In genomic region chr6:86371950-86372516, GRCm38 (mm10) we compare ENCODE assay signal across 8 mouse cellular contexts. TPM values are rescaled to one million over a fixed set of nuclear protein-coding genes. Genes with fewer than 3 reads are reported as not detected.
DNase-seq lines count a peak whose midpoint lies in the region; ATAC-seq lines count a peak whose summit lies in the region.

No protein-coding gene starts in this region.

- 6% methylated on average over 12 of the region's 12 CpGs for WGBS in embryonic facial prominence, embryonic 14.5 days
- 3% methylated on average over 12 of the region's 12 CpGs for WGBS in liver, embryonic 11.5 days

- H3K4me3 ChIP-seq in erythroblast, embryonic 14.5 days (replicated peaks) = peak overlapping the region; percentile 79
- H3K4me3 ChIP-seq in embryonic facial prominence, embryonic 14.5 days (ENCODE audit: low read depth, low read length) = peak overlapping the region; percentile 83
- peak overlapping the region; percentile 91 for H3K4me3 ChIP-seq in liver, embryonic 11.5 days (ENCODE audit: low read depth, low read length)

- peak overlapping the region; percentile 94 for H3K9ac ChIP-seq in embryonic facial prominence, embryonic 14.5 days (ENCODE audit: low read depth, low read length)
- peak overlapping the region; percentile 94 for H3K9ac ChIP-seq in liver, embryonic 11.5 days (ENCODE audit: low read depth, low read length)

- no peak for ATAC-seq in erythroblast, adult 5-6 weeks (replicated peaks; ENCODE audit: low FRiP score, poor library complexity, severe bottlenecking)
- ATAC-seq in embryonic facial prominence, embryonic 14.5 days (ENCODE audit: low read depth) = no peak
- no peak for ATAC-seq in liver, embryonic 11.5 days (replicated peaks; ENCODE audit: low FRiP score)

- peak overlapping the region; percentile 90 for H3K4me2 ChIP-seq in embryonic facial prominence, embryonic 14.5 days (ENCODE audit: low read depth, low read length)
- H3K4me2 ChIP-seq in liver, embryonic 11.5 days = peak overlapping the region; percentile 84

- H3K36me3 ChIP-seq in erythroblast, embryonic 14.5 days (ENCODE audit: control insufficient read depth) = peaks cover 45% of the 10 kb centered on the region
- peaks cover 32% of the 10 kb centered on the region for H3K36me3 ChIP-seq in embryonic facial prominence, embryonic 14.5 days (ENCODE audit: control insufficient read depth, insufficient read depth, low read length)
- peaks cover 12% of the 10 kb centered on the region; the same call in 1 of the 2 replicates for H3K36me3 ChIP-seq in liver, embryonic 11.5 days (ENCODE audit: control insufficient read depth, insufficient read depth, low read length)

- peak; percentile 40 for DNase-seq in 3T3-L1 (ENCODE audit: low read depth, low spot score)
- DNase-seq in embryonic facial prominence, embryonic 14.5 days (ENCODE audit: low spot score) = no peak
- no peak for DNase-seq in liver, embryonic 11.5 days (ENCODE audit: low spot score)
- no peak for DNase-seq in frontal cortex, postnatal 10 days (ENCODE audit: low spot score in 2 of 2)
- no peak for DNase-seq in left cerebral cortex, postnatal 14 days (ENCODE audit: low spot score in 2 of 2)
- no peak for DNase-seq in T-cell, adult 2 months (ENCODE audit: low spot score)

- intact Hi-C loops in left cerebral cortex, postnatal 14 days (cut with DNase I) = no loop called here

- H3K27me3 ChIP-seq in erythroblast, embryonic 14.5 days (ENCODE audit: control insufficient read depth) = no peaks in the 10 kb centered on the region
- no peaks in the 10 kb centered on the region for H3K27me3 ChIP-seq in embryonic facial prominence, embryonic 14.5 days (replicated peaks; ENCODE audit: control insufficient read depth, insufficient read depth, low read length)
- no peaks in the 10 kb centered on the region for H3K27me3 ChIP-seq in liver, embryonic 11.5 days (replicated peaks; ENCODE audit: control insufficient read depth, insufficient read depth, low read length)

- no peaks in the 10 kb centered on the region for H3K9me3 ChIP-seq in erythroblast, embryonic 14.5 days (ENCODE audit: control insufficient read depth, low read length)
- no peaks in the 10 kb centered on the region for H3K9me3 ChIP-seq in embryonic facial prominence, embryonic 14.5 days (ENCODE audit: control insufficient read depth, low read length)
- H3K9me3 ChIP-seq in liver, embryonic 11.5 days (ENCODE audit: control insufficient read depth, low read length) = no peaks in the 10 kb centered on the region

- H3K27ac ChIP-seq in embryonic facial prominence, embryonic 14.5 days (replicated peaks; ENCODE audit: low read depth, low read length) = no peak overlapping the region
- peak overlapping the region; percentile 91 for H3K27ac ChIP-seq in liver, embryonic 11.5 days (ENCODE audit: low read depth, low read length)

- peaks cover 38% of the 10 kb centered on the region for H3K4me1 ChIP-seq in erythroblast, embryonic 14.5 days (ENCODE audit: control insufficient read depth)
- peaks cover 14% of the 10 kb centered on the region for H3K4me1 ChIP-seq in embryonic facial prominence, embryonic 14.5 days (ENCODE audit: control insufficient read depth, insufficient read depth, low read length)
- peaks cover 19% of the 10 kb centered on the region for H3K4me1 ChIP-seq in liver, embryonic 11.5 days (replicated peaks; ENCODE audit: control insufficient read depth, insufficient read depth, low read length)

RNA-seq across cellular contexts. Expression of gene Snrpg, which starts 0.9 kb away (rescaled TPM):
- 2.2 and 3.6 TPM in 2 replicates for polyA plus RNA-seq in erythroblast, embryonic 14.5 days (2012)
- total RNA-seq in erythroblast, adult 5-6 weeks (2015; ENCODE audit: low replicate concordance) = 41.4 and 60.7 TPM in 2 replicates
- 11.2 and 26.3 TPM in 2 replicates for total RNA-seq in erythroblast, adult 5-6 weeks (2017; ENCODE audit: low replicate concordance)
- polyA plus RNA-seq in embryonic facial prominence, embryonic 14.5 days (2014; fragmentation: Nextera tagmentation; extraction: Ambion mirVana) = 561 and 600 TPM in 2 replicates
- 741 and 785 TPM in 2 replicates for polyA plus RNA-seq in liver, embryonic 11.5 days (2014; fragmentation: Nextera tagmentation; extraction: Ambion mirVana)
- 10 to 100 TPM; 63.3 to 71.7 TPM for total RNA-seq in left cerebral cortex, postnatal 14 days (2021)

RNA-seq across cellular contexts. Expression of gene Fam136a, which starts 6.6 kb away (rescaled TPM):
- polyA plus RNA-seq in erythroblast, embryonic 14.5 days (2012) = 0.26 and 0.27 TPM in 2 replicates
- 1.5 and 6.7 TPM in 2 replicates for total RNA-seq in erythroblast, adult 5-6 weeks (2015; ENCODE audit: low replicate concordance)
- total RNA-seq in erythroblast, adult 5-6 weeks (2017; ENCODE audit: low replicate concordance) = 6.6 and 8.1 TPM in 2 replicates
- polyA plus RNA-seq in embryonic facial prominence, embryonic 14.5 days (2014; fragmentation: Nextera tagmentation; extraction: Ambion mirVana) = 118 and 124 TPM in 2 replicates
- 188 and 198 TPM in 2 replicates for polyA plus RNA-seq in liver, embryonic 11.5 days (2014; fragmentation: Nextera tagmentation; extraction: Ambion mirVana)
- 10 to 100 TPM; 26.2 to 28.4 TPM for total RNA-seq in left cerebral cortex, postnatal 14 days (2021)

RNA-seq across cellular contexts. Expression of gene Pcyox1, which starts 24.9 kb away (rescaled TPM):
- polyA plus RNA-seq in erythroblast, embryonic 14.5 days (2012) = 0.08 and 0.46 TPM in 2 replicates
- total RNA-seq in erythroblast, adult 5-6 weeks (2015; ENCODE audit: low replicate concordance) = 3.1 and 9.4 TPM in 2 replicates
- 14.9 and 22.7 TPM in 2 replicates for total RNA-seq in erythroblast, adult 5-6 weeks (2017; ENCODE audit: low replicate concordance)
- polyA plus RNA-seq in embryonic facial prominence, embryonic 14.5 days (2014; fragmentation: Nextera tagmentation; extraction: Ambion mirVana) = 80.5 and 95.2 TPM in 2 replicates
- 57.7 and 66.8 TPM in 2 replicates for polyA plus RNA-seq in liver, embryonic 11.5 days (2014; fragmentation: Nextera tagmentation; extraction: Ambion mirVana)
- 100 to 1,000 TPM; 108 to 109 TPM for total RNA-seq in left cerebral cortex, postnatal 14 days (2021)

RNA-seq across cellular contexts. Expression of gene Tia1, which starts 32.0 kb away (rescaled TPM):
- 0.58 and 0.72 TPM in 2 replicates for polyA plus RNA-seq in erythroblast, embryonic 14.5 days (2012)
- 31.1 and 36.5 TPM in 2 replicates for total RNA-seq in erythroblast, adult 5-6 weeks (2015; ENCODE audit: low replicate concordance)
- 15.2 and 16.2 TPM in 2 replicates for total RNA-seq in erythroblast, adult 5-6 weeks (2017; ENCODE audit: low replicate concordance)
- polyA plus RNA-seq in embryonic facial prominence, embryonic 14.5 days (2014; fragmentation: Nextera tagmentation; extraction: Ambion mirVana) = 130 and 160 TPM in 2 replicates
- polyA plus RNA-seq in liver, embryonic 11.5 days (2014; fragmentation: Nextera tagmentation; extraction: Ambion mirVana) = 93.5 and 95.5 TPM in 2 replicates
- total RNA-seq in left cerebral cortex, postnatal 14 days (2021) = 100 to 1,000 TPM; 106 to 107 TPM

RNA-seq across cellular contexts. Expression of gene Gm44790, which starts 54.4 kb away (rescaled TPM):
- not detected in 2 replicates for polyA plus RNA-seq in erythroblast, embryonic 14.5 days (2012)
- total RNA-seq in erythroblast, adult 5-6 weeks (2015; ENCODE audit: low replicate concordance) = not detected in 2 replicates
- total RNA-seq in erythroblast, adult 5-6 weeks (2017; ENCODE audit: low replicate concordance) = not detected in 2 replicates
- polyA plus RNA-seq in embryonic facial prominence, embryonic 14.5 days (2014; fragmentation: Nextera tagmentation; extraction: Ambion mirVana) = not detected in 2 replicates
- polyA plus RNA-seq in liver, embryonic 11.5 days (2014; fragmentation: Nextera tagmentation; extraction: Ambion mirVana) = 0.47 TPM in 1 of 2 replicates, not detected in the other
- under 1 TPM in 1 of 2 experiments, not detected in 1; 0.49 TPM for total RNA-seq in left cerebral cortex, postnatal 14 days (2021)

Comparison
In these comparisons a context has a peak if more than half of its experiments do, and no peak if none do; other contexts are left out.
1. RNA of gene Snrpg, which starts 0.9 kb away (polyA plus RNA-seq): 741 to 785 TPM in liver, embryonic 11.5 days and 561 to 600 TPM in embryonic facial prominence, embryonic 14.5 days; 2.2 to 3.6 TPM in erythroblast, embryonic 14.5 days; every median in the first group is over 100 times any median in the second.
2. RNA of gene Fam136a, which starts 6.6 kb away (polyA plus RNA-seq): 188 to 198 TPM in liver, embryonic 11.5 days and 118 to 124 TPM in embryonic facial prominence, embryonic 14.5 days; 0.26 to 0.27 TPM in erythroblast, embryonic 14.5 days; every median in the first group is over 10 times any median in the second.
3. RNA of gene Pcyox1, which starts 24.9 kb away (polyA plus RNA-seq): 80.5 to 95.2 TPM in embryonic facial prominence, embryonic 14.5 days and 57.7 to 66.8 TPM in liver, embryonic 11.5 days; 0.08 to 0.46 TPM in erythroblast, embryonic 14.5 days; every median in the first group is over 10 times any median in the second.
4. Peak in every context shown above with its lines, with median percentiles within 50 percentile points of each other: H3K4me3 ChIP-seq.